Mouse (Mus musculus): ENCODE data around the gene Ern1. TPM values are rescaled to one million over a fixed set of nuclear protein-coding genes. Genes with fewer than 3 reads are reported as not detected.

Gene Ern1
- polyA plus RNA-seq, 1 experiment from 2014 or later = 7.5 TPM

- no peak for ATAC-seq (ENCODE audit: insufficient read depth, low FRiP score, low read depth)
- Histone ChIP-seq H3K36me3 (no peaks in the 10 kb centered on the region), H3K4me2 (no peak overlapping the region), H3K4me3 (replicated peaks) (no peak overlapping the region), H3K27ac (no peak overlapping the region), H3K27me3 (replicated peaks) (no peaks in the 10 kb centered on the region), H3K4me1 (0 out of 2 replicates have a peak, but pooled peaks cover 6% of the 10 kb centered on the region), H3K9ac (no peak overlapping the region), H3K9me3 (no peaks in the 10 kb centered on the region)
- WGBS = 82% methylated on average over 1 of the region's 1 CpGs
These were observed 12.3 kb downstream of the Ern1 start for GRCm38 (mm10) chr11:106475309-106475708.

GRCm38 (mm10) chr11:106471629-106472028, 16.0 kb downstream of the Ern1 start:
- H3K4me1 ChIP-seq = 0 out of 2 replicates have a peak, but pooled peaks cover 6% of the 10 kb centered on the region
- no peaks in the 10 kb centered on the region for H3K36me3 ChIP-seq
- H3K9me3 ChIP-seq = no peaks in the 10 kb centered on the region
- no peak overlapping the region for H3K4me3 ChIP-seq (replicated peaks)
- no peak overlapping the region for H3K27ac ChIP-seq
- H3K9ac ChIP-seq = no peak overlapping the region
- ATAC-seq (ENCODE audit: insufficient read depth, low FRiP score, low read depth) = no peak
- 96% methylated on average over 1 of the region's 1 CpGs for WGBS
- no peaks in the 10 kb centered on the region for H3K27me3 ChIP-seq (replicated peaks)
- no peak overlapping the region for H3K4me2 ChIP-seq

GRCm38 (mm10) chr11:106468509-106468908, 19.1 kb downstream of the Ern1 start:
- H3K4me1 ChIP-seq = 0 out of 2 replicates have a peak, but pooled peaks cover 6% of the 10 kb centered on the region
- ATAC-seq (ENCODE audit: insufficient read depth, low FRiP score, low read depth) = no peak
- H3K36me3 ChIP-seq = no peaks in the 10 kb centered on the region
- no peaks in the 10 kb centered on the region for H3K27me3 ChIP-seq (replicated peaks)
- WGBS = 89% methylated on average over 1 of the region's 1 CpGs
- H3K4me2 ChIP-seq = no peak overlapping the region
- no peaks in the 10 kb centered on the region for H3K9me3 ChIP-seq
- no peak overlapping the region for H3K27ac ChIP-seq
- no peak overlapping the region for H3K4me3 ChIP-seq (replicated peaks)
- no peak overlapping the region for H3K9ac ChIP-seq

- H3K9me3 ChIP-seq = no peaks in the 10 kb centered on the region
- no peak overlapping the region for H3K27ac ChIP-seq
- no peak overlapping the region for H3K9ac ChIP-seq
- H3K4me1 ChIP-seq = peaks cover 7% of the 10 kb centered on the region; the same call in 1 of the 2 replicates
- no peak for ATAC-seq (ENCODE audit: insufficient read depth, low FRiP score, low read depth)
- H3K4me2 ChIP-seq = no peak overlapping the region
- no peaks in the 10 kb centered on the region for H3K27me3 ChIP-seq (replicated peaks)
- H3K36me3 ChIP-seq = no peaks in the 10 kb centered on the region
- WGBS = 69% methylated on average over 4 of the region's 4 CpGs
- no peak overlapping the region for H3K4me3 ChIP-seq (replicated peaks)
These were observed 21.7 kb downstream of the Ern1 start for GRCm38 (mm10) chr11:106465932-106466331.

- H3K36me3 ChIP-seq = no peaks in the 10 kb centered on the region
- no peak overlapping the region for H3K4me2 ChIP-seq
- H3K27me3 ChIP-seq (replicated peaks) = no peaks in the 10 kb centered on the region
- no peak overlapping the region for H3K27ac ChIP-seq
- no peaks in the 10 kb centered on the region for H3K9me3 ChIP-seq
- WGBS = 98% methylated on average over 1 of the region's 1 CpGs
- no peak for ATAC-seq (ENCODE audit: insufficient read depth, low FRiP score, low read depth)
- no peak overlapping the region for H3K4me3 ChIP-seq (replicated peaks)
- H3K4me1 ChIP-seq = peaks cover 7% of the 10 kb centered on the region; the same call in 1 of the 2 replicates
- H3K9ac ChIP-seq = no peak overlapping the region
These were observed 22.1 kb downstream of the Ern1 start for GRCm38 (mm10) chr11:106465545-106465903.

- no peak overlapping the region for H3K4me3 ChIP-seq (replicated peaks)
- peaks cover 7% of the 10 kb centered on the region; the same call in 1 of the 2 replicates for H3K4me1 ChIP-seq
- no peaks in the 10 kb centered on the region for H3K9me3 ChIP-seq
- H3K4me2 ChIP-seq = no peak overlapping the region
- WGBS = 69% methylated on average over 4 of the region's 4 CpGs
- no peak overlapping the region for H3K27ac ChIP-seq
- H3K27me3 ChIP-seq (replicated peaks) = no peaks in the 10 kb centered on the region
- ATAC-seq (ENCODE audit: insufficient read depth, low FRiP score, low read depth) = no peak
- H3K36me3 ChIP-seq = no peaks in the 10 kb centered on the region
- H3K9ac ChIP-seq = no peak overlapping the region
These were observed 22.7 kb downstream of the Ern1 start for GRCm38 (mm10) chr11:106464681-106465544.

- Histone ChIP-seq H3K4me3 (replicated peaks) (no peak overlapping the region), H3K27me3 (replicated peaks) (no peaks in the 10 kb centered on the region), H3K9ac (no peak overlapping the region), H3K4me1 (peaks cover 7% of the 10 kb centered on the region; the same call in 1 of the 2 replicates), H3K9me3 (no peaks in the 10 kb centered on the region), H3K27ac (no peak overlapping the region), H3K36me3 (no peaks in the 10 kb centered on the region), H3K4me2 (no peak overlapping the region)
- WGBS = 66% methylated on average over 5 of the region's 5 CpGs
- no peak for ATAC-seq (ENCODE audit: insufficient read depth, low FRiP score, low read depth)
These were observed 23.8 kb downstream of the Ern1 start for GRCm38 (mm10) chr11:106463845-106464244.

GRCm38 (mm10) chr11:106462309-106462708, 25.3 kb downstream of the Ern1 start:
- Histone ChIP-seq H3K36me3 (no peaks in the 10 kb centered on the region), H3K9me3 (no peaks in the 10 kb centered on the region), H3K9ac (no peak overlapping the region), H3K4me1 (peaks cover 7% of the 10 kb centered on the region; the same call in 1 of the 2 replicates), H3K4me2 (no peak overlapping the region), H3K27ac (peak overlapping the region; percentile 46; the same call in 1 of the 2 replicates), H3K4me3 (replicated peaks) (no peak overlapping the region), H3K27me3 (replicated peaks) (no peaks in the 10 kb centered on the region)
- WGBS = 46% methylated on average over 3 of the region's 3 CpGs
- ATAC-seq (ENCODE audit: insufficient read depth, low FRiP score, low read depth) = no peak

- ATAC-seq (ENCODE audit: insufficient read depth, low FRiP score, low read depth) = no peak
These were observed 26.3 kb downstream of the Ern1 start for GRCm38 (mm10) chr11:106461145-106461932.

GRCm38 (mm10) chr11:106460671-106461070, 27.0 kb downstream of the Ern1 start:
- Histone ChIP-seq H3K4me3 (replicated peaks) (no peak overlapping the region), H3K9ac (no peak overlapping the region), H3K4me1 (peaks cover 7% of the 10 kb centered on the region; the same call in 1 of the 2 replicates), H3K36me3 (no peaks in the 10 kb centered on the region), H3K27ac (no peak overlapping the region), H3K9me3 (no peaks in the 10 kb centered on the region), H3K27me3 (replicated peaks) (no peaks in the 10 kb centered on the region), H3K4me2 (no peak overlapping the region)
- no peak for ATAC-seq (ENCODE audit: insufficient read depth, low FRiP score, low read depth)
- WGBS = 76% methylated on average over 1 of the region's 1 CpGs

More at GRCm38 (mm10) chr11:106461145-106461932, 26.3 kb downstream of the Ern1 start:
- Histone ChIP-seq H3K9me3 (no peaks in the 10 kb centered on the region), H3K4me2 (no peak overlapping the region), H3K4me3 (replicated peaks) (no peak overlapping the region), H3K27ac (no peak overlapping the region), H3K4me1 (peaks cover 7% of the 10 kb centered on the region; the same call in 1 of the 2 replicates), H3K27me3 (replicated peaks) (no peaks in the 10 kb centered on the region), H3K36me3 (no peaks in the 10 kb centered on the region), H3K9ac (no peak overlapping the region)
- 76% methylated on average over 5 of the region's 5 CpGs for WGBS

GRCm38 (mm10) chr11:106458540-106458939, 29.1 kb downstream of the Ern1 start:
- Histone ChIP-seq H3K9me3 (no peaks in the 10 kb centered on the region), H3K36me3 (no peaks in the 10 kb centered on the region), H3K4me3 (replicated peaks) (no peak overlapping the region), H3K9ac (no peak overlapping the region), H3K4me2 (no peak overlapping the region), H3K4me1 (peaks cover 7% of the 10 kb centered on the region; the same call in 1 of the 2 replicates), H3K27me3 (replicated peaks) (no peaks in the 10 kb centered on the region), H3K27ac (no peak overlapping the region)
- 91% methylated on average over 4 of the region's 4 CpGs for WGBS
- no peak for ATAC-seq (ENCODE audit: insufficient read depth, low FRiP score, low read depth)

GRCm38 (mm10) chr11:106443646-106444045, 44.0 kb downstream of the Ern1 start:
- Histone ChIP-seq H3K9ac (no peak overlapping the region), H3K9me3 (no peaks in the 10 kb centered on the region), H3K4me3 (replicated peaks) (no peak overlapping the region), H3K4me1 (0 out of 2 replicates have a peak, but pooled peaks cover under 1% of the 10 kb centered on the region), H3K4me2 (no peak overlapping the region), H3K27me3 (replicated peaks) (no peaks in the 10 kb centered on the region), H3K36me3 (no peaks in the 10 kb centered on the region), H3K27ac (no peak overlapping the region)
- 21% methylated on average over 3 of the region's 3 CpGs for WGBS
- ATAC-seq (ENCODE audit: insufficient read depth, low FRiP score, low read depth) = no peak
